Mouse (Mus musculus): ENCODE measurements around the gene Apoc1. TPM values are rescaled to one million over a fixed set of nuclear protein-coding genes. Genes with fewer than 3 reads are reported as not detected.

Apoc1 gene
- total and polyA plus RNA-seq, 3 experiments: 0.35 TPM; not detected in 2

GRCm38 (mm10) chr7:19718297-19718952, 26.0 kb upstream of the Apoc1 start:
- no peak for DNase-seq (ENCODE audit: low read depth, low spot score)
- no peak overlapping the region for H3K4me3 ChIP-seq (ENCODE audit: control insufficient read depth in 1 of 2, insufficient read depth in 1 of 2, low read depth in 2 of 2, low read length in 2 of 2)
- H3K27me3 ChIP-seq (ENCODE audit: control insufficient read depth in 1 of 2, insufficient read depth in 2 of 2, low read length in 2 of 2): no peaks in the 10 kb centered on the region
- no peak overlapping the region for H3K27ac ChIP-seq (ENCODE audit: control insufficient read depth, low read depth, low read length)
- no peak overlapping the region for H3K9ac ChIP-seq (ENCODE audit: control insufficient read depth, low read depth, low read length, poor library complexity, severe bottlenecking)
- peaks cover 0 to 18% of the 10 kb centered on the region in 2 experiments; a peak in 3 of 4 replicates for H3K36me3 ChIP-seq (ENCODE audit: control insufficient read depth in 1 of 2, insufficient read depth in 2 of 2, low read length in 2 of 2)
- H3K79me2 ChIP-seq (ENCODE audit: control insufficient read depth, insufficient read depth, low read length, poor library complexity): peaks cover 17% of the 10 kb centered on the region
- peaks cover 0 to 29% of the 10 kb centered on the region in 2 experiments; a peak in 2 of 4 replicates for H3K4me1 ChIP-seq (ENCODE audit: control insufficient read depth in 1 of 2, insufficient read depth in 2 of 2, low read length in 2 of 2)
- H3K9me3 ChIP-seq (replicated peaks; ENCODE audit: insufficient read depth, low read length): no peaks in the 10 kb centered on the region
- no peak for TF ChIP-seq ZNF384 (IDR thresholded peaks at IDR 0.05; ENCODE audit: low read depth, low read length)
- no peak for TF ChIP-seq CHD1 (IDR thresholded peaks at IDR 0.05; ENCODE audit: low read depth, low read length)
- no peak for TF ChIP-seq MAX (IDR thresholded peaks at IDR 0.05; ENCODE audit: low read length)
- no peak for TF ChIP-seq ZKSCAN1 (IDR thresholded peaks at IDR 0.05; ENCODE audit: low read depth, low read length)
- TF ChIP-seq TCF12 (IDR thresholded peaks at IDR 0.05; ENCODE audit: low read depth, low read length): no peak
- no peak for TF ChIP-seq TAL1 (IDR thresholded peaks at IDR 0.05; ENCODE audit: low read length)
- TF ChIP-seq CHD2 (IDR thresholded peaks at IDR 0.05; ENCODE audit: low read length): no peak
- no peak for TF ChIP-seq EP300 (IDR thresholded peaks at IDR 0.05; ENCODE audit: low read depth in 1 of 2, low read length in 2 of 2)
- TF ChIP-seq RCOR1 (IDR thresholded peaks at IDR 0.05; ENCODE audit: low read depth, low read length): no peak
- no peak for TF ChIP-seq E2F4 (IDR thresholded peaks at IDR 0.05; ENCODE audit: borderline replicate concordance, low read depth, low read length)
- TF ChIP-seq JUND (IDR thresholded peaks at IDR 0.05; ENCODE audit: low read depth, low read length): no peak
- TF ChIP-seq NELFE (IDR thresholded peaks at IDR 0.05; ENCODE audit: low read depth, low read length): no peak
- no peak for TF ChIP-seq MAFK (IDR thresholded peaks at IDR 0.05; ENCODE audit: borderline replicate concordance, low read depth, low read length)
- TF ChIP-seq ZC3H11A (IDR thresholded peaks at IDR 0.05; ENCODE audit: low read depth, low read length): no peak
- no peak for TF ChIP-seq BHLHE40 (IDR thresholded peaks at IDR 0.05; ENCODE audit: borderline replicate concordance, low read depth, low read length)
- no peak for TF ChIP-seq USF2 (IDR thresholded peaks at IDR 0.05; ENCODE audit: borderline replicate concordance in 1 of 2, insufficient read depth in 1 of 2, low read depth in 1 of 2, low read length in 2 of 2)
- TF ChIP-seq POLR2AphosphoS5 (IDR thresholded peaks at IDR 0.05; ENCODE audit: borderline replicate concordance, low read depth, low read length): no peak
- TF ChIP-seq MEF2A (IDR thresholded peaks at IDR 0.05; ENCODE audit: extremely low read depth, insufficient replicate concordance, low read depth, low read length, poor library complexity, severe bottlenecking): no peak

- TF ChIP-seq RCOR1 (IDR thresholded peaks at IDR 0.05; ENCODE audit: low read depth, low read length) (no peak), POLR2AphosphoS5 (IDR thresholded peaks at IDR 0.05; ENCODE audit: borderline replicate concordance, low read depth, low read length) (no peak), ELF1 (IDR thresholded peaks at IDR 0.05; ENCODE audit: low read depth, low read length) (no peak), GATA1 (IDR thresholded peaks at IDR 0.05; ENCODE audit: low read depth, low read length) (no peak)
- Histone ChIP-seq H3K27me3 (ENCODE audit: control insufficient read depth in 1 of 2, insufficient read depth in 2 of 2, low read length in 2 of 2) (no peaks in the 10 kb centered on the region), H3K9ac (ENCODE audit: control insufficient read depth, low read depth, low read length, poor library complexity, severe bottlenecking) (no peak overlapping the region; the same call in 1 of the 2 replicates)
These were observed 24.9 kb upstream of the Apoc1 start for GRCm38 (mm10) chr7:19717346-19717745.

More at GRCm38 (mm10) chr7:19717346-19717745, 24.9 kb upstream of the Apoc1 start:
- Histone ChIP-seq H3K79me2 (ENCODE audit: control insufficient read depth, insufficient read depth, low read length, poor library complexity) (peaks cover 20% of the 10 kb centered on the region), H3K36me3 (ENCODE audit: control insufficient read depth in 1 of 2, insufficient read depth in 2 of 2, low read length in 2 of 2) (peaks cover 0 to 14% of the 10 kb centered on the region in 2 experiments; a peak in 3 of 4 replicates), H3K4me1 (ENCODE audit: control insufficient read depth in 1 of 2, insufficient read depth in 2 of 2, low read length in 2 of 2) (peaks cover 0 to 22% of the 10 kb centered on the region in 2 experiments; a peak in 2 of 4 replicates), H3K27ac (ENCODE audit: control insufficient read depth, low read depth, low read length) (no peak overlapping the region; the same call in 1 of the 2 replicates), H3K9me3 (replicated peaks; ENCODE audit: insufficient read depth, low read length) (no peaks in the 10 kb centered on the region), H3K4me3 (ENCODE audit: control insufficient read depth in 1 of 2, insufficient read depth in 1 of 2, low read depth in 2 of 2, low read length in 2 of 2) (no peak overlapping the region)
- DNase-seq (ENCODE audit: low read depth, low spot score): no peak
